ENCODE assay signal across 25 mouse cellular contexts in genomic region chr12:38807031-38807430, GRCm38 (mm10). TPM values are rescaled to one million over a fixed set of nuclear protein-coding genes. Genes with fewer than 3 reads are reported as not detected.
DNase-seq lines count a peak whose midpoint lies in the region; ATAC-seq lines count a peak whose summit lies in the region.
"Had no signal": no experiment of that assay in that cellular context is flagged by ENCODE, and none has a peak within 500 bp of the region (broad histone marks: within the 10 kb centered on the region; RNA-seq: fewer than 3 reads in every experiment).

No protein-coding gene starts in this region.

- no peaks in the 10 kb centered on the region for H3K36me3 ChIP-seq in kidney, embryonic 16.5 days (ENCODE audit: insufficient read depth, low read length)
- no peaks in the 10 kb centered on the region for H3K36me3 ChIP-seq in liver, embryonic 12.5 days
- H3K36me3 ChIP-seq: embryonic facial prominence, embryonic 10.5 days; heart, embryonic 12.5 days; hindbrain, embryonic 10.5 days; limb, embryonic 13.5 days; liver, embryonic 13.5 days had no signal

- H3K27me3 ChIP-seq in kidney, embryonic 16.5 days (ENCODE audit: insufficient read depth, low read length), result no peaks in the 10 kb centered on the region
- H3K27me3 ChIP-seq in liver, embryonic 12.5 days (replicated peaks), result no peaks in the 10 kb centered on the region
- H3K27me3 ChIP-seq: heart, embryonic 12.5 days; limb, embryonic 13.5 days; liver, embryonic 13.5 days had no signal

- WGBS in kidney, embryonic 16.5 days, result 64% methylated on average over 5 of the region's 5 CpGs
- 68% methylated on average over 5 of the region's 5 CpGs for WGBS in liver, embryonic 12.5 days (ENCODE audit: insufficient replicate concordance)

- H3K4me1 ChIP-seq in kidney, embryonic 16.5 days (ENCODE audit: insufficient read depth, low read length), result no peaks in the 10 kb centered on the region
- H3K4me1 ChIP-seq in liver, embryonic 12.5 days, result no peaks in the 10 kb centered on the region
- H3K4me1 ChIP-seq: embryonic facial prominence, embryonic 10.5 days; hindbrain, embryonic 10.5 days; limb, embryonic 13.5 days; liver, embryonic 13.5 days had no signal

- H3K4me2 ChIP-seq in kidney, embryonic 16.5 days (replicated peaks; ENCODE audit: low read depth, low read length), result no peak overlapping the region
- no peak overlapping the region for H3K4me2 ChIP-seq in liver, embryonic 12.5 days
- H3K4me2 ChIP-seq: heart, embryonic 12.5 days; limb, embryonic 13.5 days; liver, embryonic 13.5 days; lung, embryonic 14.5 days had no signal

- H3K9me3 ChIP-seq in kidney, embryonic 16.5 days (ENCODE audit: low read length), result no peaks in the 10 kb centered on the region
- no peaks in the 10 kb centered on the region for H3K9me3 ChIP-seq in liver, embryonic 12.5 days (replicated peaks)
- H3K9me3 ChIP-seq: embryonic facial prominence, embryonic 10.5 days; heart, embryonic 12.5 days; hindbrain, embryonic 10.5 days; limb, embryonic 13.5 days; liver, embryonic 13.5 days had no signal

- no peak overlapping the region for H3K9ac ChIP-seq in kidney, embryonic 16.5 days (replicated peaks; ENCODE audit: low read length)
- no peak overlapping the region for H3K9ac ChIP-seq in liver, embryonic 12.5 days
- H3K9ac ChIP-seq: heart, embryonic 12.5 days; limb, embryonic 13.5 days; liver, embryonic 13.5 days; lung, embryonic 14.5 days had no signal

- no peak overlapping the region for H3K4me3 ChIP-seq in kidney, embryonic 16.5 days (ENCODE audit: low read length)
- H3K4me3 ChIP-seq in liver, embryonic 12.5 days, result no peak overlapping the region
- H3K4me3 ChIP-seq: embryonic facial prominence, embryonic 10.5 days; heart, embryonic 12.5 days; hindbrain, embryonic 10.5 days; limb, embryonic 13.5 days; liver, embryonic 13.5 days had no signal

- H3K27ac ChIP-seq in kidney, embryonic 16.5 days (ENCODE audit: low read length), result no peak overlapping the region
- H3K27ac ChIP-seq in liver, embryonic 12.5 days, result no peak overlapping the region
- H3K27ac ChIP-seq: embryonic facial prominence, embryonic 10.5 days; hindbrain, embryonic 10.5 days; hindbrain, postnatal 0 days; kidney, postnatal 0 days; limb, embryonic 13.5 days; liver, embryonic 13.5 days; stomach, postnatal 0 days had no signal

- no peak for ATAC-seq in kidney, embryonic 16.5 days (ENCODE audit: low FRiP score, low TSS enrichment)
- no peak for ATAC-seq in liver, embryonic 12.5 days
- ATAC-seq: forebrain, embryonic 16.5 days; hindbrain, postnatal 0 days; intestine, postnatal 0 days had no signal

- DNase-seq in cerebellum, adult 18-20 months, result peak; percentile 68 to 69
- no peak for DNase-seq in cerebellum, postnatal 4 days (ENCODE audit: low spot score in 2 of 2)
- DNase-seq in kidney, postnatal 25 days, result peak; percentile 17 to 36
- DNase-seq in adrenal gland, postnatal 10 days, result peak; percentile 58
- DNase-seq in layer of hippocampus, postnatal 10 days (ENCODE audit: low spot score in 2 of 2), result no peak
- no peak for DNase-seq in left cerebral cortex, adult 18-20 months (ENCODE audit: low spot score in 2 of 2)
- DNase-seq: gastrocnemius, postnatal 10 days; heart, adult 11 months; heart, postnatal 10 days; liver, embryonic 13.5 days; lung, embryonic 14.5 days; midbrain, embryonic 14.5 days; right cerebral cortex, postnatal 14 days; thymus, adult 2 months had no signal

RNA-seq across cellular contexts. Expression of gene Etv1, which starts 27.9 kb away (rescaled TPM):
- polyA plus RNA-seq in kidney, embryonic 16.5 days (2015; fragmentation: Nextera tagmentation; extraction: Ambion mirVana), result 12.8 and 14.4 TPM in 2 replicates
- total RNA-seq in adrenal gland, postnatal 10 days (2021), result 10 to 100 TPM; 33.4 to 42.8 TPM
- total RNA-seq in layer of hippocampus, postnatal 10 days (2021), result 10 to 100 TPM; 72.6 to 74.9 TPM
- 10 to 100 TPM; 60.7 to 61.6 TPM for total RNA-seq in left cerebral cortex, adult 18-20 months (2021)
- polyA plus RNA-seq in liver, embryonic 12.5 days (2016; fragmentation: Nextera tagmentation; extraction: Ambion mirVana), result 1.1 and 1.2 TPM in 2 replicates

Comparison
In these comparisons a context has a peak if more than half of its experiments do, and no peak if none do; other contexts are left out.
1. DNase-seq: peak in cerebellum, adult 18-20 months (2 of 2), kidney, postnatal 25 days (2 of 2) and adrenal gland, postnatal 10 days (single experiment); none in cerebellum, postnatal 4 days (0 of 2), layer of hippocampus, postnatal 10 days (0 of 2) and left cerebral cortex, adult 18-20 months (0 of 2).